Mouse (Mus musculus): ENCODE results near the gene Rnf213.

The Rnf213 gene

DNA sequence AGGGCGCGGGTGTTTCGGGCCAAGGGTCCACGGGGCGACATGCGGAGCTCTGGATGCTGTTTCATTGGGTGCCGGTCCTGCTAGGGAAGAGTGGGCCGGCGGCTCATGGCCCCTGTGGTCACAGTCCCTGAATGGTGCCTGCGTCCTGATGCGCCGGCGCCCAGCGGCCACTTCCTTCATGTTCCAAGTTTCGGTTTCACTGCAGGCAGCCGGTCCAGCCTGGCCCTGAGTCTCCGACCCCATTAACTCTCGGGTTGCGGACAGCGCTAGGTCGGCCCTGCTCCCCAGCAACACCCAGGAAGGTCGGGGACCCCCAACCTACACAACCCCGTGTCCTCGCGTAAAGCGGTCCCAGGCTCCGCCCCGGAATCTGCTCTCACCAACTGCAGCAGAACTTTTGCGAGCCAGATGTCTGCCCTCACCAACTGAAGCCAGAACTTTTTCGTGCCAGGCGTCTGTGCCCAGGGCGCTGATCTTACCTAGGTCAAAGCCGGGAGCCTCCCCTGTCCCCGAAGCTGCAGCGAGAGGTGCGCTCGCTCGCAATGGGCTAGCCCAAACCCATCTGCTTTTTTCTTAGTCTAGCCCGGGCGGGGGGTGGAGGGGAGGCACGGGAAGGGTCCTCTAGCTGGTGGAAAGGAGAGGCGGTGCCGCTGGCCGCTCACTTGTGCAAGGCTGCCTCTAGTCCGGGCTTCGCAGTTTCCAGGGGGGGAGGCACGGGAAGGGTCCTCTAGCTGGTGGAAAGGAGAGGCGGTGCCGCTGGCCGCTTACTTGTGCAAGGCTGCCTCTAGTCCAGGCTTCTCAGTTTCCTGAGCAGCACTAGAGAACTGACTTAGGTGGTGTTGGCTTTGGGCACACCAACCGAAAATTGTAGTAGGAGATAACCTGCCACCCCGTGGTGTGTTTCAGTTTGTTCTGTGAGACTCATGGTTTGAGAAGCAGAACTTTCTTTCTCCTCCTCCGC, 2.3 kb upstream of the Rnf213 start:
- peak; percentile 71 for DNase-seq (ENCODE audit: low read depth, low spot score)

DNA sequence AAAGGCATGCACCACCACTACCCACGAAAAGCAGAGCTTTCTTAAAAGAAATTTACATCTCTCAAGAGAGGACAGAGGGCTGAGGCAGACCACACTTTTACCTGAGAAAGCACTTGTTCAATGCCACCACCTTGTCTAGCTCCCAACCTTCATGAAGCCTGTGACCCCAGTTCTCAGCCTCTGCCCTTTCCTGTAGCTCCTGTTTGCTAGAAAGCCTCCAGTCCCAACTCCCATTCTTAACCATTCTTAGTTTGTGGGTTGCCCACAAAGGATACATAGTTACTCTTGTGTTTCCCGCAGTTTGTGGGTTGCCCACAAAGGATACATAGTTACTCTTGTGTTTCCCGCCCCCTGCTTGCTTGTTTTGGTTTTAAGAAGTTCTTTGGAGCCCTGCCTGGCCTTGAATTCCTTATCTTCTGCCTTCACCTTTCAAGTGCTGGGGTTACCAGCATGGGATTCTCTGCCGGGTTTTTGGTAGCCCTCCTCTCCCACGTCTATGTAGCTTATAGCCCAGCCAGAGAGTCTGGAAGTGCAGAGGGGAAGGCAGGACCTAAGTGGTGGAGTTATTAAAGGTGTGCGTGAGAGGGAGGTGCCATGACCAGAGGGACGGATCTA, 1.4 kb upstream of the Rnf213 start:
- DNase-seq (ENCODE audit: low read depth, low spot score): no peak

DNA sequence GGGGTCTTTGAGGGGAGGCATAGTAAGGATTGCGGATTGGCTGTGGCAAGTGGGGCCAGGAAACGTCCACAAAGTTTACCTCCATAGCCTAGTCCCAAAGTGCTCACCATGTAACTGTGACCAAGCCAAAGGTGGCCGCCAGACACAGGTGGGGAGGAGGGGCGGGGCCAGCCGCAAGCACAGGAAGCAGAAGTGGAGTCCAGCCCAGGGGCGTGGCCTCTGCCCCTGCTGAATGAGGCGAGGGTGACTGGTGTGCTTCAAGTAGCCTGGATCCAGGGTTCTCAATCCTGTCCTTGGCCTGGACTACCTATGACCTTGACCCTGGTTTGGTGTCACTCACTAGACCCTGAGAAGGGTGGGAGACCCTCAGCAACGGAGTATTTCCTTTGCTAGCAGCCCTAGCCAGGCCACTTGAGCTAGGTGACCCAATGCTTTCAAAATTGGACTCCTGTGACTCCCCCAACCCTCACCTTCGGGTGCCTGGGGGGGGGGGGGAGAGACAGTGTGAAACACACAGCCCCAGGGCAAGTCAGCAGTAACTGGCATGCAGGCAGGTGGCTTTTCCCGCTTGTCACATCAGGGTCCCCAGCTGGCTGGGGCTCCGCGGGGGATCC, 792 bp upstream of the Rnf213 start:
- DNase-seq (ENCODE audit: low read depth, low spot score): peak; percentile 33

DNA sequence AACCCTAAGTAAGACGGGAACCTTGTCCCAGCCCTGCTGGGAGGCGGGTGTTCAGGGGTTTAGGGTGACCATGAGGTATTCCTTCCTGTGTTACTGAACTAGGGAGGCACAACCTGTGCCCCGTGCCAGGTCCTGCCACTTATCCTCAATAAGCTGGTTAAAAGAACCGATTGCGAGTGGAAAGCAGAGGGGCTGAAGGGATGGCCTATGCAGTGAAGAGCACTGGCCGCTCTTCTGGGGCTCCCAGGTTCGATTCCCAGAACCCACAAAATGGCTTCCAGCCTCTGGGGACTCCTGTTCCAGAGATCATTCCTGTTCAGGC, 544 bp downstream of the Rnf213 start:
- DNase-seq (ENCODE audit: low read depth, low spot score): no peak

DNA sequence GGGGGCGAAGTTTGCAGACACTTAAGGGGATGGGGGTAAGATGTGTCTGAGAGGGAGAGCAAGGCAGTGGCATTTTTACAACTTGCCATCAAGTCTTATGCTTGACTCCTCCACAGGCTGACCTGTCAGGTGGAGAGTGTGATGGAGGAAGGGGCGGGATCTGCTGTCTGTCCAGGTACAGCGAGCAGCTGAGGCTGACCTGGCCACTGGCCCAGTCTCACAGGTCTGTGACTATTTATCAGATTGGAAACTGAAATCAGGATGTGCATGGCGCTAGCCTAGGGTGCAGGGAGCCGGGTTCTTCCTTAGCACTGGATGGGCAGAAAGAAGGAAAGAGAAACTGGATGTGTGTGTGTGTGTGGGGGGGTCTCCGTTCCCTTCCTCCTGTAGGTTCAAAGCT, 1.3 kb downstream of the Rnf213 start:
- no peak for DNase-seq (ENCODE audit: low read depth, low spot score)

DNA sequence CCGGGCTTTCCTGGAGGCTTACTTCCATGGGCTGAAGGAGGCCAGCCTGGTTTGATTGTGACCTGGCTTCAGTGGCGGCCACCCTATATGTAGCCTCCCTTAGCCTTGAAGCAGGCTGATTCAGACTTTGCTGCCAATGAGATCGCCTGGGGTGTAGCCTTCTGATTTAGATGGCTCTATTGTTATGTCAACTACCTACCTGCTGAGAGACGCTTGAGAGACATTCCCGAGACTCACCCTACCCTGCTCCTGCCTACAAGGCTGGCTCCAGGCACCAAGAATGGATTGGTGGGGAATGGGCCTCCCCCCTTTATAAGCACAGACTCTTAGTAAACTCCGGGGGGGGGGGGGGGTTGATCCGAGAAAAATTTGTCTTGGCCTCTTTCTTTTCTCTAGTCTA, 2.5 kb downstream of the Rnf213 start:
- no peak for DNase-seq (ENCODE audit: low read depth, low spot score)

DNA sequence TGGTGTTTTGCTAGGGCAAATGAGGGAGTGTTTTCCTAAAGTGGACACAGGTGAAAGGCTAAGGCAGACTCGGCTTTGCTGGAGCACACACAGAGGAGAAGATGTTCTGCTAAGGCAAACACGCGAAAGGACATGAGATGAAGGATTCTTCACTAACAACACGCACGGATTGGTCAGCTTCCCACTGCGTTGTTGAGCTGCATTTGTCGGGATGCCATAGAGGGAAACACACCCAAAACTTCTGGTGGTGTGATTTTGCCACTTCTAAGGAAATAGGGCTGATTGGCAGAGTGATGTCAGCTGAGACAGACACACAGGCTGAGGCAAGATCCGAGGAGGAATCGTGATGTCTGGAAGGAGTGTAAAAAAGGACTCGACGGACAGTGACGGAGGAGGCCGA, 3.0 kb downstream of the Rnf213 start:
- no peak for DNase-seq (ENCODE audit: low read depth, low spot score)

DNA sequence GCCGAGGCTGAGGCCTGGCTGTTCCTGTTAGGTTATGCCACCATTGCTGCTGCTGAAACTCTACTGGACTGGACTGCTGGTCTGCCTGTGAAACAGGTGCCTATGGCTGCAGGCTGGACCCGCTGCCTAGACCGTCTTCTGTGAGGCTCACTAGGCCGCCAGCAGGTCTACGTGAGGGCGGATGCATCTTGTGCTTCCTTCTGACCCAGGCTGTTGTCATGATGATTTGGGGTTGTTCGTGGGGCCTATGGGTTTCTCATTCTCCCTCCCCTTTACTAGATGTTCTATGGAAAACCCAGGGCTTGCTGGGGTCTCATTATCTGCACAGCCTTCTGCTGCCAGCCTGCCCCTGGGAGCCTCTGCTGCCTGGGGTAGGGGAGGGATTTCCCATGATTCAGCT, 3.6 kb downstream of the Rnf213 start:
- DNase-seq (ENCODE audit: low read depth, low spot score): no peak

DNA sequence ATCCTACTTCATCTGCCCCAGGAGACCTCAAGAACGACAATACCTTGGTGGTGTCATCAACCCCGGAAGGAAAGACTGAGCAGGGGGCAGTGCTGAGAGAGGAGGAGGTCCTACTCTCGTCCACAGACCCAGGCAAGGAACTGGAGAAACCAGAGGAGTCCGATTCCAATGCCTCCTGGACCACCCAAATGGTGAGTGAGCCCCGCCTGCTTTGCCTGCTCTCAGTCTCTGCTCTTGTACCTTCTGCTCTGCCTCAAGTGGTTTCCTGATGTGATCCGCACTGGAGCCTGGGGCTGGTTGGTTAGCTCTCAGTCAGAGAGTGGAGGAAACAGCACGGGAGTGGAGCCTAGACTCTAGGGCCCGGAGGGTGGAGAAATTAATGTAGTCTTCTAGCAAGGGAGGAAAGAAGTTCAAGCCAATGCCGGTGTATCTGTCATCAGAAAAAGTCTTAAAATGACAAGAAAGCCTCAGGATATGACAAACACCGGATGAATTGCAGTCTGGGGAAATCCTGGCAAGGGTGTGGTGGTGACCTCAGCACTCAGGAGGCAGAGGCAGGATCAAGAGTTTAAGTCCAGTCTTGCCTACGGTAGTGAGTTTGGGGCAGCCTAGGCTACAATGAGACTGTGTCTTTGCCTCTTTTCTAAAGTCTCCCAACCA, 9.7 kb downstream of the Rnf213 start:
- DNase-seq (ENCODE audit: low read depth, low spot score): no peak

DNA sequence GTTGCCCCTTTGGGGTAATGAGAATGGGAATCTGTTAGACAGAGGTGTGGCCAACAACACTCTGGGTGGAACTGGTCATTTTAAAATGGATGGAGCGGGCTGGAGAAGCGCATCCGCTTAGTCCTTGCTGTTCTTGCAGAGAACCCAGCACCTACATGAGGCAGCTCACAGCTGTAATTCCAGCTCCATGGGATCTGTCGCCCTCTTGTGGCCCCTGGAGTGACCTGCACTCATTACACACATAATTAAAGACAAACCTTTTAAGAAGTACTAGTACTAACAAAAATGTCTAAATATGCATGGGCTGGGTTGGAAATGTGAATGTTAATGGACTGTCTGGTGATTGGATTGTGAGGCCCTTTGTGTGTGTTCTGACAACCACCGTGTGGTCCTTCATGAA, 11.7 kb downstream of the Rnf213 start:
- no peak for DNase-seq (ENCODE audit: low read depth, low spot score)

DNA sequence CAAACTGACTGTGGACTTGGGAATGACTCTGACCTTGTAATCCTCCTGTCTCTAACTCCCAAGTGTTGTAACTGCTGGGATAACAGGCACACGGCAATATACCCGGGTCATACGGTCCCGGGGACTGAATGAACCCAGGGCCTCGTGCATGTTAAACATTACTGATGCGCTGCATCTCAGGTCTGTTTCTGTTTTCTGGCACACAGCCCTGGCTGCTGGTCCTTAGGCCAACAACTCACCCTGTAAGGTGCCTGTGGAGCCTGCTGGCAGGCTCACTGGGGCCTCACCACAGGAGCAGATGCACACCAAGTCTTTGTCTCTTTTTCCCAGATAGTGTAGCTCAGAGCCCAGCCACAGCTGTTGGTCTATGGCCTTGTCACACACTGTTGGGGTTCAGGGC, 14.5 kb downstream of the Rnf213 start:
- DNase-seq (ENCODE audit: low read depth, low spot score): no peak

DNA sequence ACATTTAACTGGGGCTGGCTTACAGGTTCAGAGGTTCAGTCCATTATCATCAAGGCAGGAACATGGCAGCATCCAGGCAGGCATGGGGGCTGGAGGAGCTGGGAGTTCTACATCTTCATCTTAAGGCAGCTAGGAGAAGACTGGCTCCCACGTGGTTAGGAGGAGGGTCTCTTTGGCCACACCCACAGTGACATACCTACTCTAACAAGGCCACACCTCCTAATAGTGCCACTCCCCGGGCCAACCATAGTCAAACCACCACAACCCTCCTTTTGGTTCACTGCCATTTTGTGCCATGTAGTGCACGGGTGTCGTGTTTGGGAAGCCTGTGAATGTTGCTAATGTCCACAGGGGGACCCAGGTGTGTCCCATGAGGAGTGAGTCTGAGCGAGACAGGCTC, 15.1 kb downstream of the Rnf213 start:
- DNase-seq (ENCODE audit: low read depth, low spot score): no peak

DNA sequence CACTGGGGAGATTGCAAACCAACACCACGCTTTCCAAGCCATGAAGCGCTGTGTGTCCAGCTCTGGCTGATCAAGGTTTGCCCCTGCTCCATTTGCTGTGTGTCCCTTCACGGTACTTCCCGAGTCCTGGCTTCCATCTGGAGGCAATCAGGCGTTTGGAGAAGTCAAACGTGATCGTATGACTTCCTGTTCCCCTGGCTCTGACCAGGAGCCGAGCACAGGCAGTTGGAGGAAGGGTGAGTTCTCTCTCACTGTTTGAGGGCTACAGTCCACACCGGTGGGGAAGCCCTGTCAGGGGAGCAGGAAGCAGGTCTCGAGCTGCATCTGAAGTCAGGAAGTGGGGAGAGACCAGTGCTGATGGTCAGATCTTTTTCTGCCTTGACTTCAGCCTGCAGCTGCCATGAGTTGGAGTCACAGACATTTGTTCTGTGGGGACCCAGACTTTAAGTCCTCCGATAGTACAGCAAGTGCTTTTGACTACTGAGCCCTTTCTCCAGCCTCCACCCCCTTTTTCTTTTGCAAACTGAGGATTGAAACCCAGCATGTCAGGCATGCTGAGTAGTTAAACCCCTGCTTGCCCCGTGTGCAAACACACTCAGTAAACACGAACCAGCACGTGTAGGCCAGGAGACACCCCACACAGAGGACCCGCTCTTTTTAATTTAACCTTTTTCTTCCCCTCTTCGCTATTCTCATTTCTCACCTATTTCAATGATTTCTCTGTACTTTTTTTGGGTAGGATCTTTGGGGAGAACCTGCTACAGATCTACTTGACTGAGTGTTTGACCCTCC, 26.6 kb downstream of the Rnf213 start:
- DNase-seq (ENCODE audit: low read depth, low spot score): no peak

DNA sequence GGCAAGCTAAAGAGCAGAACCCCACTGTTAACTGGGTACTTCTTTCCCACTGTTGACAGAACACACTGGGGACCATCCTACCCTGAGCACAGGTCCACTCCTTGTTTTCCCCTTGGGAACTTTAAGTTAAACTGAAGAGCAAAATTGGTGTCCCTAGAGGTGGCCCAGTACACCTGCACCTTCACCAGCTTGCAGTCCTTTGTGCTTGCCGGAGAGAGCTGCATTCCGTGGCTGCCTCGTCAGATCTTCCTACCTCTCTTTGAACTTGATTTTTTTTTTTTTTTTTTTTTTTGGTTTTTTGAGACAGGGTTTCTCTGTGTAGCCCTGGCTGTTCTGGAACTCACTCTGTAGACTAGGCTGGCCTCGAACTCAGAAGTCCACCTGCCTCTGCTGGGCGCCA, 27.5 kb downstream of the Rnf213 start:
- DNase-seq (ENCODE audit: low read depth, low spot score): no peak

DNA sequence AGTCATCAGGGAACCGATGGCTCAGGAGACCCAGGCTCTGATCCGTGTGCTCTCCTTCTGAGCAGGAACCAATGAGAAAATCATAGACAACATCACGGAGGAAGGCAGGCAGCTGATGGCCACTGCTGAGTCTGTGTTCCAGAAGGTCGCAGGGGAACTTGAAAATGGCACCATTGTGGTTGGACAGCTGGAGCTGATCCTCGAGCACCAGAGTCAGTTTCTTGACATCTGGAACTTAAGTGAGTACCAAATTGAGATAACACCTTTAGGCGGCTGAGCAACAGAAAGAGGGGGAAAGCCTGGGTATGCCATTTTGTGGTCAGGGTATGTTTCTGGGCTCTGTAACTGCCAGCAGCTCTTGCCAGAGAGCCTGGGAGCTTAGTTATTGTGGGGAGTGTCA, 34.5 kb downstream of the Rnf213 start:
- no peak for DNase-seq (ENCODE audit: low read depth, low spot score)

DNA sequence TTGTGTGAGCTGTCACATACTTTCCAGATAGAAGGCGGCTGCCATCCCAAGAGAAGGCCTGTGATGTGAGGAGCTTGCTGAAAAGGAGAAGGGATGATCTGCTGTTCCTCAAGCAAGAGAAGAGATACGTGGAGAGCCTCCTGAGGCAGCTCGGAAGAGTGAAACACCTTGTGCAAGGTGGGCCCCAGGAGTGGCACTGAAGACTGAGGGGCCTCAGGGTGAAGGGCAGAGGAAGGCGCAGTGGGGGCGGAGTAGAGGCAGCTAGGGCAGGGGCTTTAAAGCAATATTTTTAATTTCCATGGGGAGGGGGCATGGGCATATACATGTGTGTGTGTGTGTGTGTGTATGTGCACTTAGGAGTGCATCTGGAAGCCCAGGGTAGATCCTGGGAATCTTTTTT, 35.1 kb downstream of the Rnf213 start:
- no peak for DNase-seq (ENCODE audit: low read depth, low spot score)

DNA sequence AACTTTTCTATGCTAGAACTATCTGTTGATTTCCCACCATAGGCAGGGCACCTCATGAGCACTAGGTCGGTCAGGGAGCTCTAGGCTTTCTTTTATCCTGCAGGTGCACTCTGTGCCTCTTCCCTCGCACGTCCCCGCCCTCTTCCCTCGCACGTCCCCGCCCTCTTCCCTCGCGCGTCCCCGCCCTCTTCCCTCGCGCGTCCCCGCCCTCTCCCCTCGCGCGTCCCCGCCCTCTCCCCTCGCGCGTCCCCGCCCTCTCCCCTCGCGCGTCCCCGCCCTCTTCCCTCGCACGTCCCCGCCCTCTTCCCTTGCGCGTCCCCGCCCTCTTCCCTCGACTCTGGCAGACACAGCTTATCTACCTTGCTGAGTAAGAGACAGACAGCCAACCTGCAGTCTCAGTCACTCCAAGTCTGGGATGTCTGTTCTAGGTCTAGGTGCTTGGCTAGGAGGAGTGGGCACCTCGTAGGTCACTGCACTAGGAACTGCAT, 35.8 kb downstream of the Rnf213 start:
- peak; percentile 34 for DNase-seq (ENCODE audit: low read depth, low spot score)

DNA sequence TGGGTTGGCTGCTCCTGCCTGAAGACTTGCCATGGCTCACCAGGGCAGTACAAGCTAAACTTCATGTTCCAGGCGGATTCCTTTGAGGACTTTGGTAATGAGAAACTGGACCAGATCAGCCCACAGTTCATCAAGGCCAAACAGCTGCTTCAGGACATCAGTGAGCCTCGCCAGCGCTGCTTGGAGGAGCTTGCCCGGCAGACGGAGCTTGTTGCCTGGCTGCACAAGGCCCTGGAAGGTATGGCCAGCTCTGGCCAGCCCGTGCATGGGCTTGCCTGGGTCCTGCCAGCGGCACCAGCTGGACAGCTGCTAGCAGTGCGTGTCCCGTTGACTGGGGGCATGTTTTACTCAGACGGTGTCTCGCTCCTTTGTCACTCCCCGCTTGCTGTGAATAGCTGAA, 38.6 kb downstream of the Rnf213 start:
- DNase-seq (ENCODE audit: low read depth, low spot score): peak; percentile 83

DNA sequence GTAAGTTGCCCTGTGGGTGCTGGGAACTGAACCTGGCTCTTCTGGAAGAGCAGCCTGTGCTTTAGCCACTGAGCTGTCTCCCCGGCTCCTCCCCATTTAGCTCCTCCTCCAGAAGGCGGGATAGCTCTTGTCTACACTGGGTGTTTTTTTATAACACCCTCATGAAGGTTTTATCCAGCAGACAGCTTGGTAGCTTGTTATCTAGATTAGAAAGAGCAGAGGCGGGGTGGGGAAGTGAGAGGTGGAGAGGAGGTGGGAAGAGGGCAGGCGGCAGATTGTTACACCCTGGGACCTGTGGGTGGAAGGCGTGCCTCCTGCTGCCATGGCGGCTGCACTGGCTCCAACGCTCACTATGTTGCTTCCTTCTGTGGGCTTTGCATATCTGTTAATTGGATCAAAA, 39.8 kb downstream of the Rnf213 start:
- DNase-seq (ENCODE audit: low read depth, low spot score): no peak

DNA sequence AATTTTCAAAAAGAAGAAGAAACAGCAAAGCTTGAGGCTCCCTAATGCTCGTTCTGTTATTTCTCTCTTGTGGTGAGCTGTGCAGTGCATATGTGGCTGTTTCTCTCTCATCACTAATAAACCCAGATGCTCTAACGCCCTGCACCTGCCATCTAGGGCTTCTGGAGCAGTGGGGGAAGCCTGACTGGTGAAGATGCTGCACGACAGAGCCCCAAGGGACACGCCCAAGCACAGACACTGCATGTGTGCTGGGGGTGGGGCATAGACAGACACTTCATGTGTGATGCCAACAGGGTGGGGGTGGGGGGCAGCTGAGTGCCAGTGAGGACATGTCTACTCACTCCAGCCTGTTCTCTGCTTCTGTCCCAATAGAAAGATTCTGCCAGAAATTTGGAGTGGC, 41.4 kb downstream of the Rnf213 start:
- no peak for DNase-seq (ENCODE audit: low read depth, low spot score)
